Mouse (Mus musculus) skeletal muscle tissue, adult 2 months (tissue): ENCODE results near the gene Sec11a.

ENCODE experiments used
- DNase-seq: peaks from one replicate; pipeline ENCODE4 v3.0.0-alpha.2; 2012; ENCODE audit warnings: low read depth, low spot score

The Sec11a gene

DNA sequence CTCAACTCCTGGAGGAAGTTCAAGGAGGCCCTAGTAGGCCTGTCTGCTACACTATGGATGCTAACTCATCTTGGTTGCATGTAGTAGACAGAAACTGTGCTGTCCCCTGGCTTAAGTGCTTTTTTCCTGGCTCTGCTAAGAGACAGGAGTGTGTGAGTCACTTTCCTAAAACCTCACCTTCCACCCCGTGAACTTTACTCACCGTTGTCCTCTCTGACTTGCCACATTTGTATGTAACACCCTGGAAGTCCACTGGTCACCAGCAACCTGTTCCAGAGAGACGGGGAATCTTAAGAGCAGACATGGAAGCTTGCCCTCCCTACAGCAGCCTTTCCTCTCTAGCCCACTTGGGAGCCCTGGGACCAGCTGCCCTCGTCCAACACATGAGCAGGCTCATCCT is 49.9 kb downstream of the Sec11a start:
- no peak for DNase-seq

DNA sequence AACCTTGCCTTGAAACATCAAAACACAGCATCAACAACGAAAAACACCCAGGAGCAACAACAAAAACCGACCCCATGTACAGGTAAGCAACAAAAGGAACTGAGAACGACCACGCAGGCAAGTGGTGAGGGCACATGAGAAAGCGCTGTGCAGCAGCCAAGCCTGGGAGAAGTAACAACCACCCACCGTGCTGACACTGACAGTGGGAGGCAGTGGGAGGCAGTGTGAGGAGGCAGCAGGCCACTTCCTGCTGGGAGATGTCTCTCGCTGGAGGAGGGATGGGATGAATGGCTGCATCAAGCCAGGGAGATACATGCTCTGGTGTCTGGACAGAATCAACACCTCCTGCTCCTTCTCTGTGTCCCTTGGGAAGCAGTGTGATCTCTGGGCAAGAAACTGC is 50.4 kb downstream of the Sec11a start:
- no peak for DNase-seq

DNA sequence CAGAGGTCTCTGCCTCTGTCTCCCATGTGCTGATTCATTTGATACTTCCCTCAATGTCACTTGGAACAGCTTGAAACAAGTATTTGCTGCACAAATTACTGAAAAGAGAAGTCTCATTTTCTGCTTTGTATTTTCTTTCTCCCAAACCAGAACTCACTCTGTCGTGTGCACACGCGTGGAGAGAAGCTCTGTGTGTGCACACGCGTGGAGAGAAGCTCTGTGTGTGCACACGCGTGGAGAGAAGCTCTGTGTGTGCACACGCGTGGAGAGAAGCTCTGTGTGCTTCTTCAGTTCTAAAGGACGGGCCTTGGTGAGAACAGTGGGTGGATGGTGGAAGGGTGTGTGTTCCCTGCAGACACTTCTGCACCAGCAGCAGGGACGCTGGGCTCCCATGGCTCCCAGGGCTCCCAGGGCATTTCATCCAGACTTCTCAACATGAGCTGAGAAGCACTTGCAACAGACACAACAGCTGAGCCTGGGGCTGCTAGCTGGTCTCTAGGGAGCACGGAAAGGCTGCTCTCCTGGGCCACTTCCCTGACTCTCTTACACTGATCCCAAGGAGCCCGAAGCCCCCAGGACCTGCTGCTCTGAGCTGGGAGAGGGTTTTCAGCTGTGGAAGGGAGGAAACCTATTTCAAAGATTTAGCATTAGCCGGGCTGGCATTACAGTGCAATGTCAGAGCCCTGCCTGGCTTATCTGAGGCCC is 52.6 kb downstream of the Sec11a start:
- DNase-seq: no peak

DNA sequence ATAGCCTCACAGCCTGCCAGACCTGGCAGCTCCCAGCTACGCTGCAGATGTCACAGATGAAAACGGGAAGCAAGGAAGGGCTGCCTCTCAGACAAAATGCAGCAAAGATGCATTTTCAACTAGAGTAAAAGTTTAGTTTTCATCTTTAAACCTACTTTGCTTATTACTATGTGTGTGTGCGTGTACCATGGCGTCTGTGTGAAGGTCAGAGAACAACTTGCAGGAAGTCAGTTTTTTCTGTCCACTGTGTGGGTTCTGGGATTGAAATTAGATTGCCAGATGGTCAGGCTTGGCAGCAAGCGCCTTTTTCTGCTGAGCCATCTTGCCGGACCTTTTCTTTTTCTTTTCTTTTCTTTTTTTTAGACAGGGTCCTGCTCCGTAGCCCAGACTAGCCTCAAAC is 53.4 kb downstream of the Sec11a start:
- DNase-seq: no peak

DNA sequence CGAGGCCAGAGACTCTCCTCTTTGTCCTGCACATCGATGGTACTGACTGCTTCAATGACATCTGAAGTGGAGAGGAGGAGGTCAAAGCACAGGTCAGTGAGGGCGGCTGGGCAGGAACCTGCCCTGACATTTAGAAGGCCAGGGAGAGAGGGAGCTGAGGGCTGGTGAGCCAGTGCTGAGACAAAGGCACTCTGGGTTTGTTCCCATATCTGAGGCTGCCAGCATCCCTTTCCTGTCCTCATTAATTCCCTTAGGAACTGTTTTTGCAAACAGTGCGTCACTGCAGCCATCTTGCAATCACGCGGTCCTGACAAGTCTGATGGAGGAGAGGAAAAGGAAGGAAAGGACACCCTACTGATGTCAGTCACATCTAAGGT is 53.8 kb downstream of the Sec11a start:
- peak; percentile 36 for DNase-seq

DNA sequence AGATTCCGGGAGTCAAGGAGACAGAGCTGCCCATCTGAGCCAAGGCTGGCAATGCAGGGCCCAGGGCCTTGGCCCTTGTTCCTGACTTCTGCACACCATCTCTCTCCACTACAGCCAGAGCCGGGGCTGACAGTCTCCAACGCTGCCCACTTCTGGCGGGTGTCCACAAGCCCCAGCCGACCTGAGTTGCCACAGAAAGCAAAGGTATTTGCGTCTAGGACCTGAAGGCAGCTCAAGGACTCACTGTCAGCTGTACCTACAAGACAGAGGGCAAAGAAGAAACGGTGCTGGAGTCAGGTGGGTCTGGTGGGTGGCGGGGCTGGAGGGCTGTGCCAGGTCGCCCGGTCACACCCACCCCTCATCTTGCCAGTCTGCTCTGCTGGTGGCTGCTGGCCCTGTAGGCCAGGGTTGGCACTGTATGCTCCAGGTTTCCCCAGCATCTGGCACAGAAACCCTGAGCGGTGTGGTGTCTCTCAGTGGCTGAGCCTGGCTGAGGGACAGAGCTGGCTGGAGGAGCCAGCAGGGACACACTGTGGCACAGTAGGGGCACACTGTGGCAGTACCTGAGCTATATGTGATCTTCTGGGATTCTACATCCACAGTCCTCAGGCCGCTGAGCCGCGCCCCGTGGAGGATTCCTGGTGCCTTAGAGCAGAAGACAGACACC is 54.4 kb downstream of the Sec11a start:
- no peak for DNase-seq

DNA sequence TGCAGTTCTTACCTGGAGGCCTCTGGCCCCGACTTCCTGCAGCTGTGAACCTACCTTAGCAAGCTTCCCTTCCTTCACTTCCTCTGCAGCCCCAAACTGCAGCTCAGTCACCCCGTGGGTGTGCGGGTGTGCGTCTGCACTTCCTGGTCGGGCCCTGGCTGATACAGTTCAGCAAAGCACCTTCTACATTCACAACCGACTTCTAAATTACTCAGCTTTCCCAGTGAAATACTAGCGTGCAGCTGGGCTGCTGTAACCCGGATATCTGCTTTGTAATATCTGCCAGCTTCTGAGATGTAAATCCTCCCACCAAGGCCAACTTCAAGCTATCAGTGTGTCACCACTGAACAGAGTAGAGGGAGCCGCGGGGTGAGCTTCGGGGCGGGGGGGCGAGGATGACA is 57.7 kb downstream of the Sec11a start:
- DNase-seq: no peak

DNA sequence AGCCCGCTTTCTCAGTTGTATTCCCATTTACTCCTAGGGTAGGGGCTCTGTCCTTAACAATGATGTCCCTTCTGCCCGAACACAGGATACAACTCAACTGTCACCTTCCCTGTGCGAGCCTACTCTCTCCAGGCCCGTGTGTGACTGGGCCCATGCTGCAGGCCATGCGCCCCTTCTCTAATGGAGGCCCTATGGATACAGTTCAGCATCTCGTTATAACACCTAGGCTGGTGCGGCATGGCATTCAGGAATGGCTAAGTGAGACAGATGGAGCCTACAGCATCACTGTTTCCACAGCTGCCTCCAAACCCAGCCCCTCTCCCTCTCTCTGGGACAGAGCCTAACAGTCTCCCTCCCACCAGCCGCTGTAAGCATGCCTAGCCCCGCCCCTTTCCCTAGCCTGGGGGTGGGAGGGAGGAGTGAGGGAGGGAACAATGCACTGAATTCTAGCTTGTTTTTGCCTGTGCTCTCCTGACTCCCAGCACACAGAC is 58.5 kb downstream of the Sec11a start:
- peak; percentile 57 for DNase-seq

DNA sequence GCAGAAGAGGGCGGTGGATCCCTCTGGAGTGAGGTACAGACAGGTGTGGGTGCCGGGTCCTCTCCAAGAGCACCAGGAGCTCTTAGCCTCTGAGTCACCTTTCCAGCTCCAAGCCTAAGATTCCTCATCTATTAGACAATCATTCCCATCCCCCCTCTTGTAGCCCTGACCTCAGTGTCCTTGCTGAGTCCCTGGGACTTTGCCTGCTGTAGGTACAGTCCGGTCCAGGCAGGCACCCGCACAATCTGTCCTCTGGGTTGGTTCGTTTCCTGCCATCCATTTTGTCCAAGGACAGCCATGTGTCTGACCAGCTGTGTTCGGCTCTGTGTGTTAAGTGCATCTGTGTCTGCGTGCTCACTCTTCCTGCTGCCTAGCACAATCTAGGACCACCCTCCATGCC is 59.0 kb downstream of the Sec11a start:
- DNase-seq: no peak

DNA sequence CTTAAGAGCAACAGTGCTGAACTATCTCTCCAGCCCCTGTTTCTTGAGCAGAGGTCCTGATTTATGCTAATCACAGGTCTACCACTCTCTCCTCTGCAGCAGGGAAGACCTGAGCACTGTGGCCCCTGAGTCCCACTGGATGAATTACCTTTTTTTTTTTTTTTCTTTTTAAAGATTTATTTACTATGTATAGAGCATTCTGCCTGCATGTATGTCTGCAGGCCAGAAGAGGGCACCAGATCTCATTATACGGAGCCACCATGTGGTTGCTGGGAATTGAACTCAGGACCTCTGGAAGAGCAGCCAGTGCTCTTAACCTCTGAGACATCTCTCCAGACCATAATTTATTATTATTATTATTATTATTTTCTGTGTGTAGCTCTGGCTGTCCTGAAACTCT is 61.9 kb downstream of the Sec11a start:
- no peak for DNase-seq

DNA sequence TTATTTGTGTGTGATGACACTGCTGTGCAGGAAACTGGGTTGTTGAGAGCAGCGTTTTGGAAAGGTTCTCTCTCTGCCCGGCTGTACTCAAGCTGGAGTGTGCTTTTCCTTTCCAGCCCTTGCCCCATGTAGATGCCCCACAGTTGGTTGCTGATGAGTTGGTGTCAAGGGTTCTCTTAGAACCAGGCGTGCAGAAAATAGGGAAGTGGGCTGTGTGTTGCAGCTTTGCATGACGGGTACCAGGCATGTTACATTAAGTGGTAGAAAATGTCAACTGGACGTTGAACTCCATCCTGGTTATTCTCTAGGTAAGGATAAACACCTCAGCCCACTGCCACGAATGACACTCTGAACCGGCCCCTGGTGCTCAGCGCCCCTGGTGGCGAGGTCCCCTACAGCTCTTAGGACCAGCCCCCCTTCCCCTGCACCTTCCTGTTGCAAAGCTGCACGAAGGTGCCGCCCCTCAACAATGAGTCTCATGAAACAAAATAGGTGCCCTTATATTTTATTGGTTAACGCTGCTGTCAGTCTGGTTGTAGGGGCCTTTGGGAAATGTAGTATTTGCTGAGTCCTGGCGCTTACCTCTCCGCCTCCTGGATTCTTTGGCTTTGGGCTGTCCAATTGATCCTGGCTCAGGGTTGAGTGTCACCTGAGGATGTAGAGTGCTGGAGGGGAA is 64.6 kb downstream of the Sec11a start:
- DNase-seq: peak; percentile 61

DNA sequence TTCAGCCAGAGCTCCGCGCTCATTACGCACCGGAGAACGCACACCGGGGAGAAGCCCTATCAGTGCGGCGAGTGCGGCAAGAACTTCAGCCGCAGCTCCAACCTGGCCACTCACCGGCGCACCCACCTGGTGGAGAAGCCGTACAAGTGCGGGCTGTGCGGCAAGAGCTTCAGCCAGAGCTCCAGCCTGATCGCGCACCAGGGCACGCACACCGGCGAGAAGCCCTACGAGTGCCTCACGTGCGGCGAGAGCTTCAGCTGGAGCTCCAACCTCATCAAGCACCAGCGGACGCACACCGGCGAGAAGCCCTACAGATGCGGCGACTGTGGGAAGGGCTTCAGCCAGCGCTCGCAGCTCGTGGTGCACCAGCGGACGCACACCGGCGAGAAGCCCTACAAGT is 71.9 kb downstream of the Sec11a start:
- no peak for DNase-seq

DNA sequence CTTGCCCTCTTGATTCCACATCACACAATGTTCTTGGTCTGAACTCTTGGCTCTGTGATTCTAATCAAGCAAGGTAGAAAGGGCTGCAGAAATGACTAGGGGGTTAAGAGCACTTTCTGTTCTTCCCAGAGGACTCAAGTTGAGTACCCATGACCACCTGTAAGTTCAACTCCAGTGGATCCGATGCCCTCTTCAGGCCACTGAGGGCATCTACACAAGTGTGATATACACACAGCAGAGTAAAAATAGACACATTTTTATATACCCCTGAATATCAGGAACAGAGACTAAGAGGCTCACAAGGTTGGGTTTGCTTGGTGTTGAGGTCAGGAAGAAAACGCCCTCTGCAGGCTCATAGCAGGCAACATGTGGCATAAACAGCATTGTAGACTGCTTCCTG is 73.9 kb downstream of the Sec11a start:
- DNase-seq: no peak

DNA sequence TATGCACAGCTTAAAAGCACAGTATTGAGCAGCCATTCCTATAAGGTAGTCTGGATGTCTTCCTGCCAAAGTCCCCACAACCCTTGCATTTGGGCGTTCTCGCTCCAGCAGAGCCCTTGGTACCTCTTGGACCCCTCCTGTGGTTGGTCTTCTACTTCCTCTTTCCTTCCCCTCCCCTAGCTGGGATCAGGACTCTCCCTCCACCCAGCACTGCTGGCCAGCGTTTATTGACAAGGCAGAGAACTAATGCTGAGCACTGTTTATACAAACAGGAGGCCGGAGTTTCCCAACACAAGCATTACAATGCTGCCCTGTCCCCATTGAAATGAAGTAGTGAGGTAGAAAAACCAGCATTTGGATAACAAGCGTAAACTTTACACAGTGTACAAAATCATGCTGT is 74.5 kb downstream of the Sec11a start:
- no peak for DNase-seq

DNA sequence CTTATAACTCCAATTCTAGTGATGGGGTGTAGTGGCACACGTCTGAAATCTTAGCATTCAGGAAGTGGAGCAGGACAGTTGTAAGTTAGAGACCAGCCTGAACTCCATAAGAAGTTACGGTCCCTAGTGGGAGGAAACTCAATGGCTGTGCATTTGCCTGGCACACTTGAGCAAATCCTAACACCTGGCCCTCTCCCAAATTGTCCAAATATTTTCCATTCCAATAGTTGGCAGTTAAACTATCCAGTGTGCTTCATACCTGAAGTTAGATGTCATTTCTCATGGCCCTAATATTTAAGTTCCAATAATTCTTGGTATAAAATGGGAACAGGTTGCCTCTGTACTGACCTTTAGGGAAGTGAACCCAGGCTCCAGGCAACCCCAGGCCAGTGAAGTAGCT is 78.9 kb downstream of the Sec11a start:
- no peak for DNase-seq

DNA sequence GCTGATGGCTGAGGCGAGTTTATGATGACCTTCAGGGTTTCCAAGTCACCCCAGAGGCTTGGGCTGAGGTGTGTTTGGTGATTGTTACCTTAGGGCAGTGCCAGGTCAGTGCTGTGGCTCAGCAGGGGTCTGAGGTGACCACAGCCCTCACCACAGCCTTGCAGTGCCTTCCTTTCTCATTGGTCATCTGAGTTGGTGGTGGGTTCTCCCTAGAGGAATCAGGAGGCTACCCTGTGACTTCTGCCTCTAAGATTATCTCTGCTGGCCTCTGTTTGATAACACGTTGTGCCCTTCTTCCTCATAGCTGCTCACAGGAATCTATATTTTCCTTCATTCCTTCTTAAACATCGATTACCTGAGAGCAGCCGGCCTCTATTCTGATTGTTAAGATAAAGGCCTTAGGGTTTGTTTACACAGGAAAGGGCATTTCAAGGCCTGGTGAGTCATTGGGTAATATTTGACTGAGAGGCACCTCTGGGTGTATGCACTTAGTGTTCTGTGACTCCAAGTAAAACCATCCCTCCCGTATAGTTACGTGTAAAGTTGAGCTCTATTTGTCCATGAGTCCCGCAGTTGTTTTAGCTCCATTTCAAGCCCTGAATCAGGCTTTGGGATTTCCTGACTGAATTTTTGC is 80.9 kb downstream of the Sec11a start:
- DNase-seq: no peak

DNA sequence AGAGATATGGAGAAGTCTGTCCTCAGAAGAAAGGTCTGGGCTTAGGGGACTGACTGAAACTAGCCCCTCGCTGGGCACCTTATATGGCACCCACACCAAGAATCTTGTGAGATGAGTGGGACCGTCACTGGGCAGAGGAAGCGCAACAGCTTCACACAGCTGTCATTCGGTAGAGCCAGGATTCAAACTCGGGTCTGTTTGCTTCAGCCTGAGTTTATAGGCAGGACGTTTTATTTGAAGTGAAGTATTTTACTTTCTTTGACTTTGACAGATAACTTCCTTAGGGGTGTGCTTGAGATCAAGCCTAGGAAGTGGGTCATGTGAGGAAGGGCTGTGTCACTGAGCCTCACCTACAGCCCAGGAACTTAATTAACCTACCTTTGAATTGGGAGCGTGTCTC is 82.1 kb downstream of the Sec11a start:
- DNase-seq: no peak

DNA sequence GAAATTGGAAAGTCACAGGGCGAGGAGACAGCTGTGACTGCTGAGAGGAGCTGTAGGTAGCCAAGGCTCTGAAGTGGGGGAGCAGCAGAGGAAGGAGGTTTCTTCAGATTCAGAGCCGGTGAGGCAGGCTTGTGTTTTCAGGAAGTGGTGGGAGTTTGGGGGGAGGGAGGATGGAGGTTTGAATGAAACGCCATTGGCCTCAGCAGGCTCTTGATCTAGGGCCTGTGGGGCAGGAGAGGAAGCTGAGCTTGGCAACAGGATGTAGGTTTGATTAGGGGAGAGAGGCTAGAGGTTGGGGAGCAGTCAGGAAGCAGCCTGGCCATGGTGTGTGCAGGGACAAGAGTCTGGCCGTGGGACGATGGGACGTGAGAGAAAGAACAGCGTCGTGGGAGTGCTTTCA is 82.7 kb downstream of the Sec11a start:
- no peak for DNase-seq

DNA sequence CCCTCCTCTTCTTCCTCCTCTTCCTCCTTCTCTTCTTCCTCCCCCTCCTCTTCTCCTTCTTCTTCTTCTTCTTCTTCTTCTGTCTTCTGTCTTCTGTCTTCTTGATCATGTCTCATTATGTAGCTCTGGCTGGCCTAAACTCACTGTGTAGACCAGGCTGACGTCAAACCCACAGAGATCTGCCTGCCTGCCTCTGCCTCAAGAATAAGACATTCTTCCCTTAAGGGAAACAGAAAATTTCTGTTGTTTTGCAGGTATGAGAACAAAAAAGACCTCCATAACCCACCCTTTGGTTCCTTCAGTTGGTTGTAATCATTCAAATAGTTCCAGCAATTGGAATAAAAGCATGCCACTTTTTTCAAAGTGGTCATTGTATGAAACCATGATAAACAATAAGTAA is 83.4 kb downstream of the Sec11a start:
- DNase-seq: no peak

DNA sequence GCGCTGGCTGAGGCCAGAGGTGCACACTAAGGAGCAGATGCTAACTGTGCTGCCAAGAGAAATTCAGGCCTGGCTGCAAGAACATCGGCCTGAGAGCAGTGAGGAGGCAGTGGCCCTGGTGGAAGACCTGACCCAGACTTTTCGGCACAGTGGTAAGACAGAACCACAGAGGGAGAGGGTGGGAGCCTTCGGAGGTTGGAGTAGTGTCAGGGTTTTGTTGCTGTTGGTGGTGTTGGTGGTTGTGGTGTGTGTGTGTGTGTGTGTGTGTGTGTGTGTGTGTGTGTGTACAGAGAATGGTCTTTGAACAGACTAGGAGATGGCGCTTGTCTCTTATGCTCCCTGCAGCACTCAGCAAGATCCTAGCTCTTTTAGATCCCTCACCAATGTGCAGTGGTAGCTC is 84.1 kb downstream of the Sec11a start:
- no peak for DNase-seq

DNA sequence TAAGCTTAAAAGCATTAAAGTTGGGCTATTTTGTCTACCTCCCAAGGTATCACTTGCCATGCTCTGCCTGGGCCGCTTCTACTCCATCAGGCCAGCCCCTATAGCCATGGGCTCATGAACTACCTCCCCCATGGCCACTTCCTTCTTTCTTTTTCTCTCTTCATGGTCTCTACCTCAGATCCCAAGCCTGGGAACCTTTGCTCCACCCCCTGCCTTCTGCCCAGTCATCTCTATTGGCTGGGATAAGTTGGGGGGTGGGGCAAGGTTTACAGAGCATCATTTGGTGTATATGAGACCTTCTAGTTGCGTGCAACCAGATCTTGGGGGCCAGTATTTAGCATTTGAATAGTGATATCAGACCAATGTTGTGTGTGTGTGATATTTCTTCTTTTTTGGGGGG is 85.1 kb downstream of the Sec11a start:
- DNase-seq: no peak

DNA sequence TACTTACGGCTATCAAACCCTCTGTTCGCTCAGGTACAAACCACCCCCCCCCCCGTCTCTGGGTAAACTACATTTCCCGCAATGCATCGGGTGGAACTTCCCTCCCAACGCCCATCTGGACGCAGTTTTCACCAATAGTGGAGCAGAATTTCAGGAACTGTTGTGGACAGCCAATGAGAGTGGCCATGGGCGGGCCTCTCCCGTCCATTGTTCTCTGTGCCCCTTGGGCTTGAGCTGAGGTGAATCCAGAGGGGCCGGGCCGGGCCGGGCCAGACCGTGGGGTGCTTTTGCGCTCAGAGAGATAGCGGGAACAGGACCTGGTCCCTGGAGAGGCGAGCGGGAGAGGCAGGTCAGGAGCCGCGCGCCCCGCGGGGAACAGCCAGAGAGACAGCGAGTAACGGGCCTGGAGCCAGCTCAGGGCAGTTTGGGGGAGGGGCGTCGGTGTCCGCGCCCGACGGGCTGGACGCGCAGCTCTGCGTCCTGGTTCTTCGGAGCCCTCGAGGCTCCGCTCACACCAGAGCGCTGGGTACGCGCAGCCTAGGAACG is 86.8 kb downstream of the Sec11a start, which contains the start of gene Zscan2:
Gene Zscan2, plus strand, starts transcription at position 192 of the 546 bp plus-strand sequence.
- DNase-seq: peak; percentile 85
